Mouse (Mus musculus): ENCODE data around the gene Wdr90. TPM values are rescaled to one million over a fixed set of nuclear protein-coding genes. Genes with fewer than 3 reads are reported as not detected.

Wdr90 gene
- 41.3 and 46.3 TPM in 2 replicates for polyA plus RNA-seq (2014; fragmentation: Nextera tagmentation; extraction: Ambion mirVana)

- Histone ChIP-seq H3K4me3 (ENCODE audit: low read depth, low read length) (peak within 1 kb of the TSS; percentile 64), H3K27me3 (ENCODE audit: control insufficient read depth, insufficient read depth, low read length) (no peaks in the 10 kb centered on the region), H3K4me1 (replicated peaks; ENCODE audit: control insufficient read depth, insufficient read depth, low read length) (peaks cover 14% of the 10 kb centered on the region), H3K36me3 (ENCODE audit: control insufficient read depth, insufficient read depth, low read length) (no peaks in the 10 kb centered on the region), H3K27ac (ENCODE audit: low read depth, low read length) (peak within 1 kb of the TSS; percentile 76), H3K9me3 (ENCODE audit: control insufficient read depth, low read length) (no peaks in the 10 kb centered on the region), H3K9ac (ENCODE audit: low read length) (peak within 1 kb of the TSS; percentile 84), H3K4me2 (ENCODE audit: low read depth, low read length, severe bottlenecking) (peak within 1 kb of the TSS; percentile 92)
- ATAC-seq (replicated peaks; ENCODE audit: low FRiP score) (peak; percentile 96), DNase-seq (ENCODE audit: low spot score) (peak; percentile 93)
- WGBS, result 4% methylated on average over 65 of the region's 65 CpGs
Measured at GRCm38 (mm10) chr17:25860832-25861703, at the start of gene Wdr90. TSS of gene Wdr90 (minus strand) at chr17:25861501.

GRCm38 (mm10) chr17:25907640-25908039, 46.3 kb upstream of the Wdr90 start:
- DNase-seq (ENCODE audit: low spot score) (no peak), ATAC-seq (replicated peaks; ENCODE audit: low FRiP score) (no peak)
- Histone ChIP-seq H3K27me3 (ENCODE audit: control insufficient read depth, insufficient read depth, low read length) (no peaks in the 10 kb centered on the region), H3K27ac (ENCODE audit: low read depth, low read length) (no peak overlapping the region), H3K4me3 (ENCODE audit: low read depth, low read length) (no peak overlapping the region), H3K4me1 (replicated peaks; ENCODE audit: control insufficient read depth, insufficient read depth, low read length) (no peaks in the 10 kb centered on the region), H3K9me3 (ENCODE audit: control insufficient read depth, low read length) (no peaks in the 10 kb centered on the region), H3K4me2 (ENCODE audit: low read depth, low read length, severe bottlenecking) (no peak overlapping the region), H3K9ac (ENCODE audit: low read length) (no peak overlapping the region), H3K36me3 (ENCODE audit: control insufficient read depth, insufficient read depth, low read length) (no peaks in the 10 kb centered on the region)
- 83% methylated on average over 2 of the region's 2 CpGs for WGBS

GRCm38 (mm10) chr17:25903061-25903460, 41.8 kb upstream of the Wdr90 start:
- Histone ChIP-seq H3K4me2 (ENCODE audit: low read depth, low read length, severe bottlenecking) (no peak overlapping the region), H3K9me3 (ENCODE audit: control insufficient read depth, low read length) (no peaks in the 10 kb centered on the region), H3K9ac (ENCODE audit: low read length) (no peak overlapping the region), H3K27ac (ENCODE audit: low read depth, low read length) (no peak overlapping the region), H3K4me3 (ENCODE audit: low read depth, low read length) (no peak overlapping the region), H3K36me3 (ENCODE audit: control insufficient read depth, insufficient read depth, low read length) (no peaks in the 10 kb centered on the region), H3K4me1 (replicated peaks; ENCODE audit: control insufficient read depth, insufficient read depth, low read length) (no peaks in the 10 kb centered on the region), H3K27me3 (ENCODE audit: control insufficient read depth, insufficient read depth, low read length) (no peaks in the 10 kb centered on the region)
- DNase-seq (ENCODE audit: low spot score), result no peak
- no peak for ATAC-seq (replicated peaks; ENCODE audit: low FRiP score)
- WGBS, result 88% methylated on average over 3 of the region's 3 CpGs

GRCm38 (mm10) chr17:25900193-25900592, 38.9 kb upstream of the Wdr90 start:
- H3K9me3 ChIP-seq (ENCODE audit: control insufficient read depth, low read length), result no peaks in the 10 kb centered on the region
- no peak overlapping the region for H3K27ac ChIP-seq (ENCODE audit: low read depth, low read length)
- no peaks in the 10 kb centered on the region for H3K27me3 ChIP-seq (ENCODE audit: control insufficient read depth, insufficient read depth, low read length)
- 97% methylated on average over 1 of the region's 1 CpGs for WGBS
- no peak for DNase-seq (ENCODE audit: low spot score)
- no peaks in the 10 kb centered on the region for H3K4me1 ChIP-seq (replicated peaks; ENCODE audit: control insufficient read depth, insufficient read depth, low read length)
- no peak overlapping the region for H3K4me3 ChIP-seq (ENCODE audit: low read depth, low read length)
- no peak for ATAC-seq (replicated peaks; ENCODE audit: low FRiP score)
- no peaks in the 10 kb centered on the region for H3K36me3 ChIP-seq (ENCODE audit: control insufficient read depth, insufficient read depth, low read length)
- no peak overlapping the region for H3K9ac ChIP-seq (ENCODE audit: low read length)
- no peak overlapping the region for H3K4me2 ChIP-seq (ENCODE audit: low read depth, low read length, severe bottlenecking)

- no peak overlapping the region for H3K9ac ChIP-seq (ENCODE audit: low read length)
- H3K4me2 ChIP-seq (ENCODE audit: low read depth, low read length, severe bottlenecking), result no peak overlapping the region
- no peaks in the 10 kb centered on the region for H3K9me3 ChIP-seq (ENCODE audit: control insufficient read depth, low read length)
- no peaks in the 10 kb centered on the region for H3K27me3 ChIP-seq (ENCODE audit: control insufficient read depth, insufficient read depth, low read length)
- no peak overlapping the region for H3K27ac ChIP-seq (ENCODE audit: low read depth, low read length)
- ATAC-seq (replicated peaks; ENCODE audit: low FRiP score) (no peak), DNase-seq (ENCODE audit: low spot score) (no peak)
- no peak overlapping the region for H3K4me3 ChIP-seq (ENCODE audit: low read depth, low read length)
- H3K36me3 ChIP-seq (ENCODE audit: control insufficient read depth, insufficient read depth, low read length), result no peaks in the 10 kb centered on the region
- 67% methylated on average over 12 of the region's 12 CpGs for WGBS
- H3K4me1 ChIP-seq (replicated peaks; ENCODE audit: control insufficient read depth, insufficient read depth, low read length), result no peaks in the 10 kb centered on the region; the same call in 1 of the 2 replicates
Measured at GRCm38 (mm10) chr17:25895891-25896290, 34.6 kb upstream of the Wdr90 start.

- Histone ChIP-seq H3K9ac (ENCODE audit: low read length) (no peak overlapping the region), H3K4me3 (ENCODE audit: low read depth, low read length) (no peak overlapping the region), H3K36me3 (ENCODE audit: control insufficient read depth, insufficient read depth, low read length) (no peaks in the 10 kb centered on the region), H3K27me3 (ENCODE audit: control insufficient read depth, insufficient read depth, low read length) (no peaks in the 10 kb centered on the region), H3K27ac (ENCODE audit: low read depth, low read length) (no peak overlapping the region), H3K9me3 (ENCODE audit: control insufficient read depth, low read length) (no peaks in the 10 kb centered on the region), H3K4me1 (replicated peaks; ENCODE audit: control insufficient read depth, insufficient read depth, low read length) (no peaks in the 10 kb centered on the region; the same call in 1 of the 2 replicates), H3K4me2 (ENCODE audit: low read depth, low read length, severe bottlenecking) (no peak overlapping the region)
- no peak for DNase-seq (ENCODE audit: low spot score)
- ATAC-seq (replicated peaks; ENCODE audit: low FRiP score), result no peak
- 59% methylated on average over 2 of the region's 2 CpGs for WGBS
Measured at GRCm38 (mm10) chr17:25895415-25895814, 34.1 kb upstream of the Wdr90 start.

GRCm38 (mm10) chr17:25893975-25894617, 32.8 kb upstream of the Wdr90 start:
- H3K9ac ChIP-seq (ENCODE audit: low read length), result no peak overlapping the region; the same call in 1 of the 2 replicates
- H3K27me3 ChIP-seq (ENCODE audit: control insufficient read depth, insufficient read depth, low read length), result no peaks in the 10 kb centered on the region
- no peaks in the 10 kb centered on the region; the same call in 1 of the 2 replicates for H3K4me1 ChIP-seq (replicated peaks; ENCODE audit: control insufficient read depth, insufficient read depth, low read length)
- DNase-seq (ENCODE audit: low spot score) (peak; percentile 79), ATAC-seq (replicated peaks; ENCODE audit: low FRiP score) (peak; percentile 66; the same call in 1 of the 2 replicates)
- no peaks in the 10 kb centered on the region for H3K36me3 ChIP-seq (ENCODE audit: control insufficient read depth, insufficient read depth, low read length)
- H3K4me3 ChIP-seq (ENCODE audit: low read depth, low read length), result no peak overlapping the region
- no peaks in the 10 kb centered on the region for H3K9me3 ChIP-seq (ENCODE audit: control insufficient read depth, low read length)
- no peak overlapping the region for H3K4me2 ChIP-seq (ENCODE audit: low read depth, low read length, severe bottlenecking)
- H3K27ac ChIP-seq (ENCODE audit: low read depth, low read length), result no peak overlapping the region
- WGBS, result 40% methylated on average over 2 of the region's 2 CpGs

GRCm38 (mm10) chr17:25888837-25889236, 27.5 kb upstream of the Wdr90 start:
- no peak overlapping the region for H3K4me3 ChIP-seq (ENCODE audit: low read depth, low read length)
- no peaks in the 10 kb centered on the region for H3K27me3 ChIP-seq (ENCODE audit: control insufficient read depth, insufficient read depth, low read length)
- H3K4me1 ChIP-seq (replicated peaks; ENCODE audit: control insufficient read depth, insufficient read depth, low read length), result no peaks in the 10 kb centered on the region
- no peak overlapping the region for H3K27ac ChIP-seq (ENCODE audit: low read depth, low read length)
- 80% methylated on average over 3 of the region's 3 CpGs for WGBS
- H3K9ac ChIP-seq (ENCODE audit: low read length), result no peak overlapping the region
- ATAC-seq (replicated peaks; ENCODE audit: low FRiP score) (no peak), DNase-seq (ENCODE audit: low spot score) (no peak)
- H3K36me3 ChIP-seq (ENCODE audit: control insufficient read depth, insufficient read depth, low read length), result no peaks in the 10 kb centered on the region; the same call in 1 of the 2 replicates
- H3K4me2 ChIP-seq (ENCODE audit: low read depth, low read length, severe bottlenecking), result no peak overlapping the region
- no peaks in the 10 kb centered on the region for H3K9me3 ChIP-seq (ENCODE audit: control insufficient read depth, low read length)
